Mouse (Mus musculus) midbrain, postnatal 0 days (tissue): ENCODE measurements around the gene C1qtnf1. TPM values are rescaled to one million over a fixed set of nuclear protein-coding genes. Genes with fewer than 3 reads are reported as not detected.
A peak's percentile ranks its signal among the peaks of the same experiment; 100 is the strongest.

ENCODE experiments used
- ATAC-seq: fragments of 200-750 bp; cut with Nextera tagmentation; 2 replicates; pipeline ENCODE4 v1.8.0; 2017; ENCODE audit warnings: moderate number of reproducible peaks, mild to moderate bottlenecking, moderate TSS enrichment, moderate library complexity; ENCODE audit not compliant: low FRiP score
- DNase-seq: peaks from one replicate; pipeline ENCODE4 v3.0.0-alpha.2; 2015; ENCODE audit warnings: low spot score
- H3K27ac ChIP-seq: fragments of 300-500 bp; sonication (generic); 2 replicates; pipeline ENCODE4 v1.5.1; 2014; ENCODE audit warnings: low read depth, mild to moderate bottlenecking, low read length, mixed read lengths
- H3K27me3 ChIP-seq: fragments of 300-500 bp; sonication (generic); 2 replicates; pipeline ENCODE4 v1.6.1; 2014; ENCODE audit warnings: low read length, control low read depth, mixed read lengths; ENCODE audit not compliant: insufficient read depth
- H3K36me3 ChIP-seq: fragments of 300-500 bp; sonication (generic); 2 replicates; pipeline ENCODE4 v1.6.1; 2014; ENCODE audit warnings: low read length, control low read depth, mixed read lengths; ENCODE audit not compliant: insufficient read depth
- H3K4me1 ChIP-seq: fragments of 300-500 bp; sonication (generic); 2 replicates; pipeline ENCODE4 v1.6.1; 2014; ENCODE audit warnings: mild to moderate bottlenecking, control low read depth, antibody characterized with exemption, low read length, mixed read lengths; ENCODE audit not compliant: insufficient read depth
- H3K4me2 ChIP-seq: fragments of 300-500 bp; sonication (generic); 2 replicates; pipeline ENCODE4 v1.6.1; 2014; ENCODE audit warnings: low read depth, mild to moderate bottlenecking, low read length, mixed read lengths; ENCODE audit not compliant: poor library complexity, severe bottlenecking
- H3K4me3 ChIP-seq: fragments of 300-500 bp; sonication (generic); 2 replicates; pipeline ENCODE4 v1.5.1; 2014; ENCODE audit warnings: low read depth, mild to moderate bottlenecking, low read length, moderate library complexity
- H3K9ac ChIP-seq: fragments of 300-500 bp; sonication (generic); replicated peaks from 2 replicates; pipeline ENCODE4 v1.6.1; 2014; ENCODE audit warnings: mild to moderate bottlenecking, low read length, moderate library complexity, mixed read lengths; ENCODE audit not compliant: poor library complexity, severe bottlenecking
- H3K9me3 ChIP-seq: fragments of 300-500 bp; sonication (generic); 2 replicates; pipeline ENCODE4 v1.6.1; 2016; ENCODE audit warnings: low read length, control low read depth
- CTCF ChIP-seq: IDR thresholded peaks from 2 replicates; pipeline ENCODE4 v1.5.1; 2016; ENCODE audit warnings: antibody characterized with exemption, mild to moderate bottlenecking
- WGBS: fragments of 180-500 bp; shearing (Covaris S2); extraction: QIAGEN DNeasy Blood & Tissue Kit; methylation state at CpG from one replicate; pipeline ENCODE4 v1.1.7; 2014; 5-methylcytosine and 5-hydroxymethylcytosine counted together
- polyA plus RNA-seq: library from polyadenylated mRNA; unstranded; fragments of >200 nt; fragmentation: Nextera tagmentation; extraction: Ambion mirVana; gene quantifications from 2 replicates; pipeline ENCODE4 v1.2.1, GENCODE M21; 2015
- total RNA-seq: library from RNA; depleted of rRNA; stranded (reverse); fragments of >200 nt; gene quantifications from 2 replicates; pipeline ENCODE4 v1.2.3, GENCODE M21; 2014

Gene C1qtnf1
- total and polyA plus RNA-seq, 2 experiments from 2014 or later = 5.2 to 8.7 TPM

GRCm38 (mm10) chr11:118488191-118488906 is 60.3 kb downstream of the C1qtnf1 start:
- Histone ChIP-seq H3K27ac (no peak overlapping the region), H3K4me1 (no peaks in the 10 kb centered on the region), H3K27me3 (no peaks in the 10 kb centered on the region), H3K9ac (no peak overlapping the region), H3K4me3 (no peak overlapping the region), H3K36me3 (peaks cover 6% of the 10 kb centered on the region; the same call in 1 of the 2 replicates), H3K9me3 (no peaks in the 10 kb centered on the region), H3K4me2 (no peak overlapping the region)
- no peak for ATAC-seq
- WGBS = 63% methylated on average over 8 of the region's 8 CpGs
- no peak for DNase-seq
- TF ChIP-seq CTCF = peak; percentile 66

GRCm38 (mm10) chr11:118488907-118489270 is 60.9 kb downstream of the C1qtnf1 start:
- no peaks in the 10 kb centered on the region for H3K4me1 ChIP-seq
- ATAC-seq = no peak
- no peak overlapping the region for H3K27ac ChIP-seq
- H3K36me3 ChIP-seq = peaks cover 6% of the 10 kb centered on the region
- H3K9me3 ChIP-seq = no peaks in the 10 kb centered on the region
- H3K27me3 ChIP-seq = no peaks in the 10 kb centered on the region
- no peak overlapping the region for H3K4me2 ChIP-seq
- WGBS = 48% methylated on average over 12 of the region's 12 CpGs
- no peak overlapping the region for H3K9ac ChIP-seq
- DNase-seq = no peak
- TF ChIP-seq CTCF = no peak
- H3K4me3 ChIP-seq = no peak overlapping the region

GRCm38 (mm10) chr11:118490566-118491218 is 62.7 kb downstream of the C1qtnf1 start:
- no peak overlapping the region for H3K27ac ChIP-seq
- WGBS = 26% methylated on average over 22 of the region's 22 CpGs
- no peak overlapping the region for H3K4me2 ChIP-seq
- TF ChIP-seq CTCF = peak; percentile 75
- H3K9ac ChIP-seq = no peak overlapping the region
- peaks cover 6% of the 10 kb centered on the region for H3K36me3 ChIP-seq
- no peak for ATAC-seq
- no peaks in the 10 kb centered on the region for H3K27me3 ChIP-seq
- no peak overlapping the region for H3K4me3 ChIP-seq
- no peaks in the 10 kb centered on the region for H3K4me1 ChIP-seq
- DNase-seq = peak; percentile 54
- H3K9me3 ChIP-seq = no peaks in the 10 kb centered on the region

GRCm38 (mm10) chr11:118491230-118491629 is 63.2 kb downstream of the C1qtnf1 start:
- 89% methylated on average over 7 of the region's 7 CpGs for WGBS
- no peaks in the 10 kb centered on the region for H3K4me1 ChIP-seq
- ATAC-seq (no peak), DNase-seq (no peak)
- TF ChIP-seq CTCF = no peak
- peaks cover under 1% of the 10 kb centered on the region for H3K36me3 ChIP-seq
- H3K4me3 ChIP-seq = no peak overlapping the region
- H3K4me2 ChIP-seq = no peak overlapping the region
- no peaks in the 10 kb centered on the region for H3K9me3 ChIP-seq
- no peak overlapping the region for H3K27ac ChIP-seq
- no peak overlapping the region for H3K9ac ChIP-seq
- H3K27me3 ChIP-seq = no peaks in the 10 kb centered on the region

- DNase-seq = no peak
Measured at GRCm38 (mm10) chr11:118493458-118493857, 65.5 kb downstream of the C1qtnf1 start.

More at GRCm38 (mm10) chr11:118493458-118493857, 65.5 kb downstream of the C1qtnf1 start:
- H3K4me3 ChIP-seq = no peak overlapping the region
- H3K27ac ChIP-seq = no peak overlapping the region
- no peak for TF ChIP-seq CTCF
- no peak overlapping the region for H3K4me2 ChIP-seq
- no peak for ATAC-seq
- H3K4me1 ChIP-seq = no peaks in the 10 kb centered on the region
- no peaks in the 10 kb centered on the region for H3K9me3 ChIP-seq
- no peak overlapping the region for H3K9ac ChIP-seq
- no peaks in the 10 kb centered on the region; the same call in 1 of the 2 replicates for H3K36me3 ChIP-seq
- WGBS = 82% methylated on average over 2 of the region's 2 CpGs
- no peaks in the 10 kb centered on the region for H3K27me3 ChIP-seq
